Mouse (Mus musculus) intestine, embryonic 15.5 days (tissue): ENCODE results near the gene Rnf19b. TPM values are rescaled to one million over a fixed set of nuclear protein-coding genes. Genes with fewer than 3 reads are reported as not detected.

Experiments used
- ATAC-seq: fragments of 200-750 bp; cut with Nextera tagmentation; 2 replicates; pipeline ENCODE4 v1.8.0; 2017; ENCODE audit warnings: moderate TSS enrichment, moderate library complexity
- H3K27ac ChIP-seq: fragments of 300-500 bp; sonication (generic); 2 replicates; pipeline ENCODE4 v1.5.1; 2015; ENCODE audit warnings: mild to moderate bottlenecking, inconsistent platforms
- H3K27me3 ChIP-seq: fragments of 300-500 bp; sonication (generic); replicated peaks from 2 replicates; pipeline ENCODE4 v1.6.1; 2015; ENCODE audit warnings: inconsistent platforms
- H3K36me3 ChIP-seq: fragments of 300-500 bp; sonication (generic); 2 replicates; pipeline ENCODE4 v1.6.1; 2015; ENCODE audit warnings: inconsistent platforms
- H3K4me1 ChIP-seq: fragments of 300-500 bp; sonication (generic); replicated peaks from 2 replicates; pipeline ENCODE4 v1.6.1; 2015; ENCODE audit warnings: inconsistent platforms
- H3K4me2 ChIP-seq: fragments of 300-500 bp; sonication (generic); replicated peaks from 2 replicates; pipeline ENCODE4 v1.6.1; 2015; ENCODE audit warnings: mild to moderate bottlenecking, inconsistent platforms
- H3K4me3 ChIP-seq: fragments of 300-500 bp; sonication (generic); replicated peaks from 2 replicates; pipeline ENCODE4 v1.5.1; 2015; ENCODE audit warnings: inconsistent platforms
- H3K9ac ChIP-seq: fragments of 300-500 bp; sonication (generic); 2 replicates; pipeline ENCODE4 v1.6.1; 2015; ENCODE audit warnings: inconsistent platforms
- H3K9me3 ChIP-seq: fragments of 300-500 bp; sonication (generic); 2 replicates; pipeline ENCODE4 v1.6.1; 2016; ENCODE audit warnings: inconsistent platforms
- WGBS: fragments of 180-500 bp; shearing (Covaris S2); methylation state at CpG from one replicate; pipeline ENCODE4 v1.1.7; 2015; 5-methylcytosine and 5-hydroxymethylcytosine counted together
- polyA plus RNA-seq: library from polyadenylated mRNA; unstranded; fragments of >200 nt; fragmentation: Nextera tagmentation; extraction: Ambion mirVana; gene quantifications from 2 replicates; pipeline ENCODE4 v1.2.1, GENCODE M21; 2015

Gene Rnf19b
- polyA plus RNA-seq, 1 experiment from 2014 or later, result 7.0 TPM

- peak overlapping the region; percentile 55 for H3K4me2 ChIP-seq
- peaks cover 33% of the 10 kb centered on the region for H3K4me1 ChIP-seq
- peak; percentile 39 for ATAC-seq
- H3K9me3 ChIP-seq, result no peaks in the 10 kb centered on the region
- no peak overlapping the region for H3K27ac ChIP-seq
- WGBS, result 5% methylated on average over 8 of the region's 8 CpGs
- peaks cover 2% of the 10 kb centered on the region; the same call in 1 of the 2 replicates for H3K27me3 ChIP-seq
- H3K4me3 ChIP-seq, result no peak overlapping the region
- no peaks in the 10 kb centered on the region for H3K36me3 ChIP-seq
- no peak overlapping the region for H3K9ac ChIP-seq
These were observed 72.1 kb downstream of the Rnf19b start for GRCm38 (mm10) chr4:129130149-129130548.

DNA sequence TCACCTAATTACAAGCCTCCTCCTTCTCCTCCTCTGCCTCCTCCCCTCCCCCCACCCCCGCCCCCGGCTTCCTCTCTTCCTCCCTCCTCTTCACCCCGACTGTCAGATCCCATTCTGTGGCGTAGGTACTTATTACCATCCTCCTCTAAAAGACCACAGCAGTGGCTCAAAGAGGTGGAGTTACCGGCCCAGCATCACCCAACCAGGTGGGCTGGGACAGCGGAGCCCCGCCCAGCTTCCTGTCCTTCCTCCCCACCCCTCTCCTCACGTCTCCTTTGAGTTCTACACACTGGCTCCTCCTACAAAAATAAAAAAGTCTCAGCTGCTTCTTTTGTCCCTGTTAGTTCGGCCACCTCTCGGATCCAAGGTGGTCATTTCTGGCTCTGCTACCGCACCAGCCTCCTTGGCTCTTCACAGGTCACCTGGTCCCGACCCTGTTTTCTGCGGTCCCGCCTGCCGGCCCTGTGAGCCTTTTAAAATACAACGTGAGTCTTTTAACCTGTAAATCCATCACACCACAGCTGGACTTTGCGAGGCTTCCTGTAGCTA is 72.8 kb downstream of the Rnf19b start:
- Histone ChIP-seq H3K9ac (peak overlapping the region; percentile 28), H3K4me3 (peak overlapping the region; percentile 26), H3K36me3 (no peaks in the 10 kb centered on the region), H3K27ac (no peak overlapping the region), H3K27me3 (peaks cover 5% of the 10 kb centered on the region), H3K4me1 (peaks cover 27% of the 10 kb centered on the region), H3K4me2 (peak overlapping the region; percentile 55), H3K9me3 (no peaks in the 10 kb centered on the region)
- 5% methylated on average over 17 of the region's 17 CpGs for WGBS
- peak; percentile 69 for ATAC-seq

GRCm38 (mm10) chr4:129134799-129135585 is 76.9 kb downstream of the Rnf19b start:
- peak; percentile 41; the same call in 1 of the 2 replicates for ATAC-seq
- WGBS, result 14% methylated on average over 15 of the region's 15 CpGs
- H3K9ac ChIP-seq, result 0 out of 2 replicates have a peak overlapping the region, but pooled peaks have one; percentile 16

More at GRCm38 (mm10) chr4:129134799-129135585, 76.9 kb downstream of the Rnf19b start:
- Histone ChIP-seq H3K36me3 (no peaks in the 10 kb centered on the region), H3K9me3 (no peaks in the 10 kb centered on the region), H3K27me3 (peaks cover 20% of the 10 kb centered on the region), H3K4me3 (no peak overlapping the region), H3K27ac (no peak overlapping the region), H3K4me1 (peaks cover 27% of the 10 kb centered on the region), H3K4me2 (peak overlapping the region; percentile 51)

Other genes starting within 250 kb of the Rnf19b start
- gene Trim62, start 174.7 kb upstream of the Rnf19b start, polyA plus RNA-seq, result 3.5 and 3.8 TPM in 2 replicates
- gene Azin2, start 95.8 kb upstream of the Rnf19b start, polyA plus RNA-seq, result 12.9 and 13.3 TPM in 2 replicates
- gene Ak2, start 66.3 kb upstream of the Rnf19b start, polyA plus RNA-seq, result 297 and 298 TPM in 2 replicates
- 90.0 and 106 TPM in 2 replicates for gene Tmem54, start 47.3 kb downstream of the Rnf19b start, polyA plus RNA-seq
- 4.1 and 5.2 TPM in 2 replicates for gene Hpca, start 63.8 kb downstream of the Rnf19b start, polyA plus RNA-seq
- gene Fndc5, start 78.7 kb downstream of the Rnf19b start, polyA plus RNA-seq, result 2.7 and 2.9 TPM in 2 replicates
- 12.5 and 14.5 TPM in 2 replicates for gene S100pbp, start 131.5 kb downstream of the Rnf19b start, polyA plus RNA-seq
- gene Yars, start 131.5 kb downstream of the Rnf19b start, polyA plus RNA-seq, result 94.2 and 97.2 TPM in 2 replicates
- 9.7 and 10.3 TPM in 2 replicates for gene C77080, start 203.1 kb downstream of the Rnf19b start, polyA plus RNA-seq
- 1.2 TPM in 2 replicates for gene Sync, start 229.3 kb downstream of the Rnf19b start, polyA plus RNA-seq